Mouse (Mus musculus) adrenal gland, adult 10 weeks (tissue): ENCODE measurements around the gene Pglyrp1. TPM values are rescaled to one million over a fixed set of nuclear protein-coding genes. Genes with fewer than 3 reads are reported as not detected.

ENCODE experiments used
- polyA plus RNA-seq: library from polyadenylated mRNA; stranded (reverse); fragments of 350-450 nt; fragmentation: Illumina TruSeq; extraction: RNeasy Lipid Tissue Mini Kit (QIAGEN cat#74804); gene quantifications from one replicate; pipeline ENCODE4 v1.2.3, GENCODE M21; 2014; ENCODE audit warnings: low read depth, low replicate concordance

The Pglyrp1 gene
- not detected for polyA plus RNA-seq

DNA sequence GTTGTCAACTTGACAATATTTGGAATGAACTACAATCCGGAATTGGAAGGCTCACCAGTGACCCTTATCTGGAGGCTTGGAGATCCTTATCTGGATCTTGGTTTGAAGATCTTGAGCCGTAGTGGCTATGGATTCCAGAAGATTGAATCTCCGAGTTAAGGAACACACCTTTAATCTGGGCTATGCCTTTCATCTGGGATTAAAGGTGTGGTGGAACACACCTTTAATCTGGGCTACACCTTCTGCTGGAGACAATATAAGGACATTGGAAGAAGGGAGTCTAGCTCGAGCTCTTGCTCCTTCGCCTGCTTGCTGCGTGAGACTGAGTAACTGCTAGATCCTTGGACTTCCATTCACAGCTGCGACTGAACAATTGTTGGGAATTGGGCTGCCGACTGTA lies at the start of gene Pglyrp1:
Pglyrp1 (plus strand) TSS at position 301 of the 400 bp plus-strand sequence.

DNA sequence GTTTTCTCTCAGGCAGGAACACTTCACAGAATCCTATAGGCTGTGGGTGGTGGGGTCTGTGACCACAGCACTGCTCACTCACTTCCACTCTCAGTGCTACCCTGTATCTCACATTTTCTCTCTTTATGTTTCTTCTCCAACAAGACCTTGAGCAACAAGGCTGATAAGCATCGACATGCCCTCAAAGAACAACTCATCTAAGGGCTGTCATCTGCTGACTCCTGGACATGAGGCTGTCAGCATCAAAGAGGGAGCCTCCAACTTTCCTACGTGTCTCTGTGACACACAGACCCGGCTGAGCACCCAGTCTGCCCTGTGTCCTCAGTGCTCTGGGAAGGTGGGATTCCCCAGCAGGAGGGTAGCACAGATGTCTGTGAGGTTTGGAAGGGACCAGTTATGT lies 49.6 kb upstream of the Pglyrp1 start, which contains the start of gene Psg17:
Psg17 (minus strand) TSS at position 101 of the 400 bp plus-strand sequence.

DNA sequence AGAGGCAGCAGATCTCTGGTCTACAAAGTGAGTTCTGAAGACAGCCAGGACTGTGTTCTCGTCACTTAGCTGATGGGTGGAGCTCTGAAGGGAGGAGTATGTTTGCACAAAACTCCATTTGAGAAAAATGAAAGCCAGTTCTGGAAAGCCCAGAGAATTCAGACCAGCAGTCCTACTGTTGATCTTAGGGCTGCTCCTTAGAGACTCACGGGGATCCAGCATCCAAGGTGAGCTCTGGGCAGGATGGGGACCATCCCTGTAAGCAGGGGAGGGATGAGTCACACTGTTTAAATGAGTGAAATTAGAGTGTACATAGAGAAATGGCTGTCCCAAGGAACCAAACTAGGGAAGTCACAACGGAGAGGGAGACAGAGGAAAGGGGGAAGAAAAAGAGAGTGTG lies 31.3 kb upstream of the Pglyrp1 start, which contains the start of gene Mill2:
Mill2 (plus strand) TSS at position 102 of the 400 bp plus-strand sequence.

DNA sequence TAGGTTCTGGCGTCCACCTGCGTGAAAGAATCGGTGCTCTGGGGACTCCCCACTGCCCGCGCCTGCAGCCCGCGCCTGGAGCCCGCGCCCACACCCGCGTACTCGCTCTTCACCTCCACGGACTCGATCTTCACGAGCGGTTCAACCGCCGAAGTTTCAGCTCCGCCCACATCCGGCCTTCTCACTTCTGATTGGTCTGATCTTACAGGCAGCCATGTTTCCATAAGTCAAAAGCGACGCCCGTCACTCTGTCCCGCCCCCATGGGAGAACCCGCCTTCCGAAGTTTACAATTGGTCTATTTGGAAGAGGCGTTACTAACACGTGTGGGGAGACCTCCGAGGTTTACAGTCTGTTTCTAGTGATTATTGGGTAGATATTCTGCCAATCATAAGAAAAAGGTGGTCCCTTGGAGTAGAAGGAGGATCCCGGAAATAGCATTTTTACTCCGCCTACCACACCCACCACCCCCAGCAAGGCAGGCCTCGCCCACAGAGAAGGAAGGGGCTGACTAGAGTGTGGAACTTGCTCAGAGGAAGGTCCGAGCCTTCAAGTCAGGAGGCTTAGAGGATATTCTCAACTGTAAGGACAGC lies 39.2 kb downstream of the Pglyrp1 start, which contains the start of gene Ccdc61:
Ccdc61 (minus strand) TSS at position 175 of the 591 bp plus-strand sequence.

DNA sequence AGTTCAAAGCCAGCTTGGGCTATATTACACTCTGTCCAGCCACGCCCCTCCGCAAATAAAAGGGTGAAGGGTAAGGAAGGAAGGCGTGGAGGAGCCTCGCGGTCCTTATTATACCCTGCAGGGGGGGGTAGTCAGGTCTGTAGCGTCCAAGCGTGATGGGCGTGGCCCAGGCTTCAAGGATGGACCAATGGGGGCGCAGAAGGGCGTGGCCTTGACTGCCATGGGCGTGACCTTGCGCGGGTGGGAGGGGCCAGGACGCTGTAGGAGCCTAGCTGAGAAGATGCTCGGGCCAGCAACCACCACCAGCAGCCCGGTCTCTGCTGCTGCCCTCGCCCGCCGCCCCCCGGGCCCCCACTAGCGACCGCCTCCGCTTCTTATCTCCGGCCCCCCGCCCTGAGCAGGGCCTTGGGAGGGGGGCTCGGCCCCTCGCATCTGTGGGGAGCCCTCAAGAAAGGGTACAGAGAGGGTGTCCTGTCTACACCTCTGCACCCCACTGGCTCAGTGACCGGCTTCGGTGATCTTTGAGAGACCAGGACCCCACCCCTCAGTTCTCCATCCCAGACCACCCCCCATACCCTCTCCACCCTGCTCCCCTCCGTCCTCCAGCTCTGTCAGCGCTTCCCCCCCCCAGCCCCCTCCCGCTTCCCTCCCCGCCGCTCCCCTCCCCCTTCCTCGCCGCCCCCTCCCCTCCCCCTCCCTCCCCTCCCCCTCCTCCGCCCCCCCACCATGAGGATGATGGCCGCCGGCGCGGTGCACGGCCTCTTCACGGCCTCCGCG lies 54.2 kb downstream of the Pglyrp1 start, which contains the start of gene Nova2:
Nova2 (plus strand) TSS at position 727 of the 777 bp plus-strand sequence.

Other genes with a start within 250 kb of the Pglyrp1 start
- gene Psg21, start 214.6 kb upstream of the Pglyrp1 start, polyA plus RNA-seq = not detected
- gene Psg20, start 185.1 kb upstream of the Pglyrp1 start, polyA plus RNA-seq = not detected
- gene Psg22, start 153.2 kb upstream of the Pglyrp1 start, polyA plus RNA-seq = not detected
- not detected for gene Psg19, start 72.8 kb upstream of the Pglyrp1 start, polyA plus RNA-seq
- gene Psg17, start 49.7 kb upstream of the Pglyrp1 start, polyA plus RNA-seq = not detected
- 8.3 TPM for gene Mill2, start 31.4 kb upstream of the Pglyrp1 start, polyA plus RNA-seq
- not detected for gene Ccdc61, start 39.1 kb downstream of the Pglyrp1 start, polyA plus RNA-seq
- 0.93 TPM for gene Nova2, start 54.6 kb downstream of the Pglyrp1 start, polyA plus RNA-seq
- gene Nanos2, start 116.1 kb downstream of the Pglyrp1 start, polyA plus RNA-seq = not detected
- gene Mypop, start 119.9 kb downstream of the Pglyrp1 start, polyA plus RNA-seq = not detected
- gene Irf2bp1, start 132.7 kb downstream of the Pglyrp1 start, polyA plus RNA-seq = 2.5 TPM
- not detected for gene Foxa3, start 152.2 kb downstream of the Pglyrp1 start, polyA plus RNA-seq
- 7.6 TPM for gene Sympk, start 153.0 kb downstream of the Pglyrp1 start, polyA plus RNA-seq
- gene Rsph6a, start 183.4 kb downstream of the Pglyrp1 start, polyA plus RNA-seq = not detected
- 1.3 TPM for gene Dmwd, start 204.9 kb downstream of the Pglyrp1 start, polyA plus RNA-seq
- 11.7 TPM for gene Dmpk, start 212.5 kb downstream of the Pglyrp1 start, polyA plus RNA-seq
- 1.5 TPM for gene Six5, start 223.3 kb downstream of the Pglyrp1 start, polyA plus RNA-seq
- not detected for gene Gm4969, start 247.0 kb downstream of the Pglyrp1 start, polyA plus RNA-seq
- gene Fbxo46, start 248.5 kb downstream of the Pglyrp1 start, polyA plus RNA-seq = 0.82 TPM